Mouse (Mus musculus) effector memory CD4-positive, alpha-beta T cell, adult 7 months (primary cell): ENCODE results near the gene Prpf38a. TPM values are rescaled to one million over a fixed set of nuclear protein-coding genes. Genes with fewer than 3 reads are reported as not detected.

Experiments
- polyA plus RNA-seq: library from polyadenylated mRNA; unstranded; fragments of 100-300 nt; shearing (Covaris generic); gene quantifications from one replicate; pipeline ENCODE4 v1.2.1, GENCODE M21; 2017

Gene Prpf38a
- polyA plus RNA-seq, result 75.2 TPM

DNA sequence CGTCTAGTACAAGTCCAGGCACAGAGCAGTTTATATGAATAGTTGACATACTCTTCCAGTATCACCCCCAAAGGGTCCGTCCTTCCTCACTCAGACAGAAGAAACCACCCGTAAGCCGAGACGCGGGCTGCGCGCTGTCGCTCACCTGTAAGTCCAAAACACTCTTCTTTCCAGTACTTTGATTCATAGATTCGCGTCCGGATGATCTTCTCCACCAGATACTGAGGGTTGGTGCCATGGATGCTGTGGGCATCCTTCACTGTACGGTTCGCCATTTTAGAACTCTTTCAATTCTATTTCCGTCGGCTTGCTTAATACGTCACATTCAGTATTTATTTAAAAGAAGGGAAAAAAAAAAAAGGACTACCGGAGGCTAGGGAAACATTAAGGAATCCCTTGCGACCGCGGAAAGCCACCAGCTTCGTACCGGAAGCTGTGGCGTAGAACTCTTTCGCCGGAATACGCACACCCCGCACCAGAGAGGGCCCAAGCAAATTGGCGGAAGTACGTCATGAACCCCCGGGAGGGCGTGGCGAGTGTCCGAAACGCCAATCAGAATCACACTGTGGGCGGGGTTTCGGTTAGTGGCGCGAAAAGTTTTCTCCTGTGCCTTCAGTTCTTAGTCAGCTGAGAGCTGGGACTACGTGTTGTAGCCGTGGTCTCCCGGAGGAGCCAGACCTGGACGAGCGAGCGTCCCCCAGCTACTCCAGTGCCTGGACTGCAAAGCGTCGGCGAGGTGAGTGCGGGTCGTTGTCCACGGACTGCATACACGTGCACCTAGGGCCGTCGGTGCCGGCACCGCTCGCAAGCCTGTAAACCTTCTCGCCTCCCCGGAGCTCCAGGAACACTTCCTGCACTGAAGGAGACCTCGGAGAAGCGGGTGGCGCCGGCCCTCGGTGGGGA, at the start of gene Prpf38a, which contains the start of gene Orc1:
Gene Prpf38a, minus strand, starts transcription at position 497 of the 903 bp plus-strand sequence.
Gene Orc1, plus strand, starts transcription at position 584 of the 903 bp plus-strand sequence.

DNA sequence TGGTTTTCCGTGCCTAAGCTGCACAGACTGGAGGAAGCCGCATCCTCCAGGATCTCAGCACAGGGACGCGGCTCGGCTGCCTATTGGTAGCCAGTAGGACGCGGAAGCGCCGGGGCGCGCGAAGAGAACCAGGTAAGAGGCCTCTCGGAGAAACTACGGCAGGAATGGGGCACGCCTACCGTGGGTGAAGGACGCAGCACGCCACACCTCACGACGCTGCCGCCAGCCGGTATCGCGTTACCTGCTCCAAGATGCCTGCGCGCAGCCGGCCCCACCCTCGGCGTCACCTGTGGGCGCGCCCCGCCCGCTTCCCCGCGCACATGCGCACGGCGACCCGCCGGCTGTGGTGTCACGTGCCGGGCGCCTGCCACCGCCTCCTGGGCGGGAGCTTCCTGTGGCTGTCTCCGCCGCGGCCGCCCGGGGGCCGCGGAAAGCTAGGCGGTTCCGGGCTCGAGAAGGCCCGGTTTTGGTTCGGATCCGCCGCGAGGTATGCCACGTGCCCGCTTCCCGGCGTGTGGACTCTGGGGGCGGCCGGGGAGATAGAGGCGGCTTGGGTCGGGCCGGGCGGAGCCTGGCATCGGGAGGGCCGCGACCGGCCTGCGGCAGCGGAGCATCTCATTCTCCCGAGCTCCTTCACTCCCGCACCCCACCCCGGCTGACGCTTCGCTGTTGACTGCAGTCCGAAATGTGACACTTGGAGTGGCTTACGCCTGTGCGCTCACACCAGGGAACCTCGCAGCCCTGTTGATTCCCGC, 40.6 kb upstream of the Prpf38a start, which contains the start of gene Cc2d1b:
Gene Cc2d1b, plus strand, starts transcription at position 354 of the 755 bp plus-strand sequence.

Other genes with a start within 250 kb of the Prpf38a start
- gene Shisal2a, start 196.0 kb downstream of the Prpf38a start, polyA plus RNA-seq, result not detected
- not detected for gene Gpx7, start 172.4 kb downstream of the Prpf38a start, polyA plus RNA-seq
- gene Tut4, start 119.9 kb downstream of the Prpf38a start, polyA plus RNA-seq, result 169 TPM
- gene Orc1, start 87 bp upstream of the Prpf38a start, polyA plus RNA-seq, result 4.0 TPM
- 69.6 TPM for gene Cc2d1b, start 40.6 kb upstream of the Prpf38a start, polyA plus RNA-seq
- gene 3110021N24Rik, start 140.3 kb upstream of the Prpf38a start, polyA plus RNA-seq, result not detected
- gene Zfyve9, start 201.5 kb upstream of the Prpf38a start, polyA plus RNA-seq, result 0.11 TPM